Mouse (Mus musculus): ENCODE measurements at regions not wholly inside any gene's neighbourhood (a gene's known extent, or its start where the extent isn't known, plus 50 kb on each side); places are given as distances from the start of the nearest gene placed in this dataset.

- DNase-seq (ENCODE audit: low spot score in 2 of 2), result no peak
These were observed 50.6 kb upstream of the Dap start for GRCm38 (mm10) chr15:31173309-31174115.
